Mouse (Mus musculus): ENCODE measurements around the gene Rai1. TPM values are rescaled to one million over a fixed set of nuclear protein-coding genes. Genes with fewer than 3 reads are reported as not detected.
A peak's percentile ranks its signal among the peaks of the same experiment; 100 is the strongest.

Gene Rai1
- polyA plus RNA-seq, 1 experiment from 2014 or later: 31.9 TPM

DNA sequence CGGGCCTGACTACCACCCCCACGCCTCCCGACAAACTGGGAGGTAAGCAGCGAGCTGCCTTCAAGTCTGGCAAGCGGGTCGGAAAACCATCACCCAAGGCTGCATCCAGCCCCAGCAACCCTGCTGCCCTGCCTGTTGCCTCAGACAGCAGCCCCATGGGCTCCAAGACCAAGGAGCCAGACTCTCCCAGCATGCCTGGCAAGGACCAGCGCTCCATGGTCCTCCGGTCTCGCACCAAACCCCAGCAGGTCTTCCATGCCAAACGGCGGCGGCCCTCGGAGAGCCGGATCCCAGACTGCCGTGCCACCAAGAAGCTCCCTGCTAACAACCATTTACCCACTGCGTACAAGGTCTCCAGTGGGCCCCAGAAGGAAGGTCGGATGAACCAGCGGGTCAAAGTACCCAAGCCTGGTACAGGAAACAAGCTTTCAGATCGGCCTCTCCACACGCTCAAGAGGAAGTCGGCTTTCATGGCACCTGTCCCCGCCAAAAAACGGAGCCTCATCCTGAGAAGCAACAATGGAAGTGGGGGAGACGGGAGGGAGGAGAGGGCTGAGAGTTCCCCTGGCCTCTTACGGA, 83.6 kb downstream of the Rai1 start:
- H3K36me3 ChIP-seq: peaks cover 53% of the 10 kb centered on the region
- H3K9me3 ChIP-seq: no peaks in the 10 kb centered on the region
- no peak overlapping the region for H3K27ac ChIP-seq (replicated peaks)
- 89% methylated on average over 25 of the region's 25 CpGs for WGBS
- H3K4me3 ChIP-seq: no peak overlapping the region
- H3K9ac ChIP-seq (replicated peaks): no peak overlapping the region
- H3K4me1 ChIP-seq: peaks cover 40% of the 10 kb centered on the region
- no peaks in the 10 kb centered on the region for H3K27me3 ChIP-seq
- no peak for ATAC-seq (replicated peaks)
- H3K4me2 ChIP-seq (replicated peaks): no peak overlapping the region

DNA sequence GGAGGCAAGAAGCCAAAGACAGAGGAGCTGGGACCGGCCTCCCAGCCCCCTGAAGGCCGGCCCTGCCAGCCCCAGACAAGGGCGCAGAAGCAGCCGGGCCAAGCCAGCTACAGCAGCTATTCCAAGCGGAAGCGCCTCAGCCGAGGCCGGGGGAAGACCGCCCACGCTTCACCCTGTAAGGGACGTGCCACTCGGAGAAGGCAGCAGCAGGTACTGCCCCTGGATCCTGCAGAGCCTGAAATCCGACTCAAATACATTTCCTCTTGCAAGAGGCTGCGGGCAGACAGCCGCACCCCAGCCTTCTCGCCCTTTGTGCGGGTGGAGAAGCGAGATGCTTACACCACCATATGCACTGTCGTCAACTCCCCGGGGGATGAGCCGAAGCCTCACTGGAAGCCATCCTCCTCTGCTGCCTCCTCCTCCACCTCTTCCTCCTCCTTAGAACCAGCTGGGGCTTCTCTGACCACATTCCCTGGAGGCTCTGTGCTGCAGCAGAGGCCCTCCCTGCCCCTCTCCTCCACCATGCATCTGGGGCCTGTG, 84.8 kb downstream of the Rai1 start:
- 80% methylated on average over 21 of the region's 21 CpGs for WGBS
- peaks cover 64% of the 10 kb centered on the region for H3K36me3 ChIP-seq
- no peak for ATAC-seq (replicated peaks)
- no peaks in the 10 kb centered on the region for H3K9me3 ChIP-seq
- H3K27me3 ChIP-seq: no peaks in the 10 kb centered on the region
- H3K4me2 ChIP-seq (replicated peaks): no peak overlapping the region
- no peak overlapping the region for H3K9ac ChIP-seq (replicated peaks)
- H3K4me3 ChIP-seq: no peak overlapping the region
- peaks cover 34% of the 10 kb centered on the region for H3K4me1 ChIP-seq
- no peak overlapping the region for H3K27ac ChIP-seq (replicated peaks)

DNA sequence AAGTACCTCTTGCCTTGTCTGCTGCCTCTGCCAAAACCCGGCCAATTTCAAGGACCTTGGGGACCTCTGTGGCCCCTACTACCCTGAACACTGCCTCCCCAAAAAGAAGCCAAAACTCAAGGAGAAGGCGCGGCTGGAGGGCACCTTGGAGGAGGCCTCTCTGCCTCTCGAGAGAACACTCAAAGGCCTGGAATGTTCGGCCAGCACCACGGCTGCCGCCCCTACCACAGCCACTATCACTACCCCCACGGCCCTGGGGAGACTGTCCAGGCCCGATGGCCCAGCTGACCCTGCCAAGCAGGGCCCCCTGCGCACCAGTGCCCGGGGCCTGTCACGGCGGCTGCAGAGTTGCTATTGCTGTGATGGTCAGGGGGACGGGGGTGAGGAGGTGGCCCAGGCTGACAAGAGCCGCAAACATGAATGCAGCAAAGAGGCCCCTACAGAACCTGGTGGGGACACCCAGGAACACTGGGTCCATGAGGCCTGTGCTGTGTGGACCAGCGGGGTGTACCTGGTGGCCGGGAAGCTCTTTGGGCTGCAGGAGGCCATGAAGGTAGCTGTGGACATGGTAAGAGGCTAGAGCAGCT, 85.3 kb downstream of the Rai1 start:
- H3K4me2 ChIP-seq (replicated peaks): no peak overlapping the region
- no peaks in the 10 kb centered on the region for H3K27me3 ChIP-seq
- H3K9ac ChIP-seq (replicated peaks): no peak overlapping the region
- peaks cover 28% of the 10 kb centered on the region for H3K4me1 ChIP-seq
- H3K27ac ChIP-seq (replicated peaks): no peak overlapping the region
- H3K4me3 ChIP-seq: no peak overlapping the region
- 93% methylated on average over 17 of the region's 17 CpGs for WGBS
- no peak for ATAC-seq (replicated peaks)
- no peaks in the 10 kb centered on the region for H3K9me3 ChIP-seq
- H3K36me3 ChIP-seq: peaks cover 70% of the 10 kb centered on the region

DNA sequence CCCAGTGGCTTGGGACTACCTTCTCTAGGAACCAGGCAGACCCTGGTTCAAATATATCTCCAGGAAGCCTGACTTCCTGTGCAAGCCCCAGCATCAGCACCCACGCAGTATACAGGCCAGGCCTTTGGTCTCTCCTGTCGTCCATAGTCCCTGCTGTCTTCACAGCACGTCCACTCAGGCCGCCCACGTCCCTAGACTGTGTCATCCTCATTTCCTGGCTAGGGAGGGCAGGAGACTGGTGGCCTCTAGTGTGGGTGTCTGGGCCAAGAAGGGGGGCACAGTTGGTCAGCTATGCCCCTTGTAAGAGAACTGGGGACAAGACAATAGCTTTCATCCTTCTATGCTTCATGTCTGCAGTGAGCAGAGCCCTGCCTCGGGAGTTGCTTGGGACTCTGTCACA, 87.7 kb downstream of the Rai1 start:
- no peaks in the 10 kb centered on the region for H3K9me3 ChIP-seq
- no peak overlapping the region for H3K4me3 ChIP-seq
- H3K4me2 ChIP-seq (replicated peaks): no peak overlapping the region
- peak overlapping the region; percentile 53; the same call in 1 of the 2 replicates for H3K27ac ChIP-seq (replicated peaks)
- no peak for ATAC-seq (replicated peaks)
- WGBS: 81% methylated on average over 6 of the region's 6 CpGs
- no peaks in the 10 kb centered on the region for H3K27me3 ChIP-seq
- H3K9ac ChIP-seq (replicated peaks): no peak overlapping the region
- H3K4me1 ChIP-seq: peaks cover 10% of the 10 kb centered on the region
- peaks cover 68% of the 10 kb centered on the region for H3K36me3 ChIP-seq

DNA sequence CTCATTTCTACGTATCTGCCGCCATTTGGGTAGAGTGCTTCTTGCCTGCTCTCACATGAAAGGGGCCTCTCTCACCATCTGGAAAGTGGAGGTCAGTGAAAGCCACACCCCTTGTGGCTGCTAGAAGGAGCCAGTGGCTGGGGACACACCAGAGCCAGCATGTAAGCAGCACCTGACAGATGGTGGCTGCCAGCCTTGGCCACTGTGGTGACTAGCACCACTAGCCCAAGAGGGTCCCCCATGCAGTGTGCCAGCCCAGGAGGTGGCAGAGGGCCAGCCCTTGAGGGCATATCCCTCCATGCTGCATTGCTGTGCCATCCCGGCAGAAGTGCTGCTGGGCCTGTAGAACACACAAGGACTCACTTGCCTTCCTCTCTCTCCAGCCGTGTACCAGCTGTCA, 88.7 kb downstream of the Rai1 start:
- no peaks in the 10 kb centered on the region for H3K27me3 ChIP-seq
- H3K9ac ChIP-seq (replicated peaks): no peak overlapping the region
- no peaks in the 10 kb centered on the region for H3K9me3 ChIP-seq
- 51% methylated on average over 4 of the region's 4 CpGs for WGBS
- peak overlapping the region; percentile 53 for H3K27ac ChIP-seq (replicated peaks)
- H3K4me1 ChIP-seq: peaks cover 10% of the 10 kb centered on the region
- H3K4me3 ChIP-seq: no peak overlapping the region
- H3K4me2 ChIP-seq (replicated peaks): no peak overlapping the region
- peaks cover 62% of the 10 kb centered on the region for H3K36me3 ChIP-seq
- ATAC-seq (replicated peaks): peak; percentile 73

DNA sequence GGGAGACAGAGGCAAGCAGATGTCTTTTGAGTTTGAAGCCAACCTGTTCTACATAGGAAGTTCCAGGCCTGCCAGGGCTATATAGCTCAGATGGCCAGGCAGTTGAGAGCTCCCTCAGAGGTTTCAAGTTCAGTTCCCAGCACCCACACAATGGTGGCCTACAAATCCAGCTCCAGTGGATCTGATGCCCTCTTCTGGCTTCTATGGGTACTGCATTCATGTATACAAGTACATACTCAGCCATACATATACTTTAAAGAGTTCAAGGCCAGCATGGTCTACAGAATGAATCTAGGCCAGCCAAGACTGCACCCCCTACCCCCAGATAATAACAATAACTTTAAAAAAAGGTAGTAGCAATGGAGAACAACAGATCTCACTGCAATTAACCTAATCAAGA, 90.3 kb downstream of the Rai1 start:
- no peak for ATAC-seq (replicated peaks)
- H3K36me3 ChIP-seq: peaks cover 52% of the 10 kb centered on the region

DNA sequence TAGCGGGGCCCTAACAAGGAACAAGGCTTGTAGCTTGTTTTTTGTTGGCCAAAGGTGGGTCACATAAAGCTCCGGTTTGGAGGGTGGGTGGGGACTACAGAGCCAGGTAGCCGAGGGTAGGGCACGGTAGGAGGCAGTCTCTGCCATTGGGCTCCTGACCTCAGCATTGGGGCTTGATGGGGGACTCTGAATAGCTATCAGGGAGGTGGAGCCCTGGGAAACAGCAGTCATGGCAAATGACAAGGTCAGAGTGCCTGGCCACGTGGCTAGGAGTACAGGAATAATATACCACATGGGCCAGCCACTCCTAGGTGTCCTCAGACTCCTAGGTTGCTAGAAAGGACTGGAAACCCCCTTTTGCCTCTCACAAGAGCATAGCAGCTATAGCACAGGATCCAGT, 91.5 kb downstream of the Rai1 start:
- 84% methylated on average over 5 of the region's 5 CpGs for WGBS
- H3K27ac ChIP-seq (replicated peaks): no peak overlapping the region
- ATAC-seq (replicated peaks): no peak
- peaks cover 16% of the 10 kb centered on the region for H3K4me1 ChIP-seq
- H3K9me3 ChIP-seq: no peaks in the 10 kb centered on the region
- H3K4me3 ChIP-seq: no peak overlapping the region
- H3K9ac ChIP-seq (replicated peaks): no peak overlapping the region
- no peaks in the 10 kb centered on the region for H3K27me3 ChIP-seq
- no peak overlapping the region for H3K4me2 ChIP-seq (replicated peaks)
- H3K36me3 ChIP-seq: peaks cover 51% of the 10 kb centered on the region

More for the DNA sequence above, 90.3 kb downstream of the Rai1 start:
- Histone ChIP-seq H3K9me3 (no peaks in the 10 kb centered on the region), H3K4me3 (no peak overlapping the region), H3K4me1 (peaks cover 14% of the 10 kb centered on the region), H3K27me3 (no peaks in the 10 kb centered on the region), H3K27ac (replicated peaks) (no peak overlapping the region), H3K9ac (replicated peaks) (no peak overlapping the region), H3K4me2 (replicated peaks) (no peak overlapping the region)

DNA sequence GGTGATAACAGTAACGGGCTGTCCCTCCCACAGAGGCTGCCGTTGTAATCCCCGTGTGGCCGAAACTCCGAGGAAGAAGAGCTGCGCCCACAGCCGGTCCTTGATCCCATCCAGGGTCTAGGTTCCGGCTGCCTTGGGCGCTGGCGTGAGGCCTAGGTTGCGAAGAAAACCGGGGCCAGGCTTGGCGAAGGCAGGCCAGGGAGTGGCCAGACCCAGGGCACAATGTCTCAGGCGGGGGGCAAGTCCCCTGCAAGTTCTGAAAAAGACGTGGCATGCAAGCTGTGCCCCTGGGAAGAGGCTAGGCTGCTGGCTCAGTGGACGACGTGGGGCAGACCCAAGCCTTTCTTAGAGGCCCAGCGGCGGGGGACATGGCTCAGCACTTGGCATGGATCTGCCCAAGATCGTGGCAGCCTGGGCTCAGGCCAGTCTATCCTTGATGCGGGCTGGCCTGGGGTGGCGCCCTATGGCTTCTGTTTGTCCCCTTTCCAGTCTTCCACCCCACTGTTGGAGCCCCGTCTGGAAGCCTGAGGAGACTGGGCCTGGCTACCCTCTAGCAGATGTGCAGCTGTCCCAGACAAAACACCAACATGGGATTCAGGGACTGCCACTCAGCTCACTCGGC, 93.3 kb downstream of the Rai1 start:
- no peaks in the 10 kb centered on the region for H3K27me3 ChIP-seq
- H3K9me3 ChIP-seq: no peaks in the 10 kb centered on the region
- ATAC-seq (replicated peaks): no peak
- H3K4me1 ChIP-seq: peaks cover 21% of the 10 kb centered on the region
- no peak overlapping the region for H3K4me3 ChIP-seq
- no peak overlapping the region for H3K4me2 ChIP-seq (replicated peaks)
- H3K27ac ChIP-seq (replicated peaks): peak overlapping the region; percentile 47
- no peak overlapping the region for H3K9ac ChIP-seq (replicated peaks)
- WGBS: 71% methylated on average over 24 of the region's 24 CpGs
- H3K36me3 ChIP-seq: peaks cover 65% of the 10 kb centered on the region

DNA sequence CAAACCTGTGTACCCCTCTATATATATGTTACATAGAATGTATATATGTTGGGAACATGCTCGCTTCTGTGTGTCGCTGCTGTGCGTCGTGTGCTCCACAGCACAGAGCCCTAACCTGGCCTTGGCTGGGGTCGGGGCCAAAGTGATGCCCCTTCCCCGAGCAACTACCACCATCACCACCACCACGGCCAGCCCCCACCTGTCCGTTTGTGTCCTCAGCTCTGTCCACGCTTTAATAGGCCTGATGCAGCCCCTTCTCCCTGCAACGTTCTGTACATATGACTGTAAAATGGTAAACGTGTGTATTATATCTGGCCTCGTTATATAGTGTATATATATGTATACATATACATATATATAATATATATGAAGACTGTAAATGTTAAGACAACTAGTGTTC, 93.8 kb downstream of the Rai1 start:
- peaks cover 16% of the 10 kb centered on the region for H3K4me1 ChIP-seq
- no peaks in the 10 kb centered on the region for H3K9me3 ChIP-seq
- no peak overlapping the region for H3K4me2 ChIP-seq (replicated peaks)
- no peak overlapping the region for H3K4me3 ChIP-seq
- no peaks in the 10 kb centered on the region for H3K27me3 ChIP-seq
- H3K36me3 ChIP-seq: peaks cover 69% of the 10 kb centered on the region
- H3K9ac ChIP-seq (replicated peaks): no peak overlapping the region
- 88% methylated on average over 12 of the region's 12 CpGs for WGBS
- peak overlapping the region; percentile 47 for H3K27ac ChIP-seq (replicated peaks)
- ATAC-seq (replicated peaks): no peak

DNA sequence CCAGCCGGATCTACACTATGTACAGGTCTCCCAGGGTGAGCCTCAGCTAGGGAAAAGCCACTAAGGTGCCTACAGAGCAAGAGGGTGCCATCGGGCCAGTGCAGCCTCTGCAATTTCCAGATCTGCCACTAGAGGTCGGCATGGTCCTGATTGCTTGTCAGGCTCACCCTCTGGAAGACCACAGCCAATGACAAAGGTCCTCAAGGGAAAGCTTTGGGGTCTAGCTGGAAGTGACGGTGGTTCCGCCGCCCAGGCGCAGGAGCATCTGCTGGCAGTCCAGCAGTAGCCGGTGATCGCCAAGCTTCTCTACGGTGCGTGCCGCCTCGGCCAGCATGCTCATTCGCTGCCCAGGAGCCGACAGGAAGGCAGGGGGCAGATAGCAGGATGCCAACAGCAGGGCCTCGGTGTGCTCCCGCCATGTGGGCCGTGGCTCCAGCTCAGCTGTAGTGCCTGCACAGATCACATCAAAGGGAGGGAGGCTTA, 94.9 kb downstream of the Rai1 start:
- Histone ChIP-seq H3K4me2 (replicated peaks) (0 out of 2 replicates have a peak overlapping the region, but pooled peaks have one; percentile 21), H3K36me3 (peaks cover 69% of the 10 kb centered on the region), H3K27me3 (no peaks in the 10 kb centered on the region), H3K4me3 (no peak overlapping the region), H3K9me3 (no peaks in the 10 kb centered on the region), H3K4me1 (peaks cover 13% of the 10 kb centered on the region), H3K9ac (replicated peaks) (peak overlapping the region; percentile 31; the same call in 1 of the 2 replicates), H3K27ac (replicated peaks) (peak overlapping the region; percentile 82)
- ATAC-seq (replicated peaks): peak; percentile 77
- WGBS: 12% methylated on average over 18 of the region's 18 CpGs

DNA sequence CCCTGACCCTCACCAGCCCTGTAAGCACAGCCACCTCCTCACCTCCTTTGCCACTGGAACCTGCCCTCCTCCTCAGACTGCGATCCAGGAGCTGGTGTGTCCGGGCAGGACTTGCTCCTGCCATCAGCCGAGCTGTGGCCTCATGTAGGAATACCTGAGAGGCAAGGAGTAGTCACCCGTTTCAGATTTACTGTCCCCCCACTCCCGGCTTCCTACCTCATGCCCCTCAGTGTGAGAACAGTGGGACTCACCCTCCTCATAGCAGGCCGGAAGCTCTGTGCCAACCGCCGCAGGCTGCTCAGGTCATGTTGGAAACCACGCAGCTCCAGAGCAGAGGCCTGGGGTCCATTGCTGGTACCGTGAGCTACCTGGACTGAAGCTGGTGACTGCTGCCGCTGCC, 95.6 kb downstream of the Rai1 start:
- Histone ChIP-seq H3K27me3 (no peaks in the 10 kb centered on the region), H3K9me3 (no peaks in the 10 kb centered on the region), H3K4me1 (peaks cover 13% of the 10 kb centered on the region), H3K4me3 (no peak overlapping the region), H3K36me3 (peaks cover 63% of the 10 kb centered on the region), H3K4me2 (replicated peaks) (no peak overlapping the region), H3K9ac (replicated peaks) (peak overlapping the region; percentile 31; the same call in 1 of the 2 replicates), H3K27ac (replicated peaks) (peak overlapping the region; percentile 82)
- WGBS: 91% methylated on average over 11 of the region's 11 CpGs
- no peak for ATAC-seq (replicated peaks)

Data from forebrain, embryonic 15.5 days (tissue).